Mouse (Mus musculus): Measurements from ENCODE around the gene Elk4. TPM values are rescaled to one million over a fixed set of nuclear protein-coding genes. Genes with fewer than 3 reads are reported as not detected.

Elk4 gene
- polyA plus RNA-seq (2015; fragmentation: Nextera tagmentation; extraction: Ambion mirVana), result 8.7 and 9.4 TPM in 2 replicates

GRCm38 (mm10) chr1:132007282-132007815 is at the start of gene Elk4:
TSS of gene Elk4 (plus strand) at chr1:132007607.

GRCm38 (mm10) chr1:131962606-131963084 is 44.8 kb upstream of the Elk4 start, which contains the start of gene Slc45a3:
TSS of gene Slc45a3 (plus strand) at chr1:131962967.

GRCm38 (mm10) chr1:132067261-132068255 is 60.2 kb downstream of the Elk4 start, which contains the start of gene Mfsd4a:
TSS of gene Mfsd4a (minus strand) at chr1:132068062.

Other genes starting within 250 kb of the Elk4 start
- gene Pm20d1, start 210.2 kb upstream of the Elk4 start, polyA plus RNA-seq (2015; fragmentation: Nextera tagmentation; extraction: Ambion mirVana), result 0.48 and 0.84 TPM in 2 replicates
- gene Slc41a1, start 180.1 kb upstream of the Elk4 start, polyA plus RNA-seq (2015; fragmentation: Nextera tagmentation; extraction: Ambion mirVana), result 20.5 and 21.5 TPM in 2 replicates
- 11.5 and 11.7 TPM in 2 replicates for gene Rab29, start 140.4 kb upstream of the Elk4 start, polyA plus RNA-seq (2015; fragmentation: Nextera tagmentation; extraction: Ambion mirVana)
- 50.6 and 51.6 TPM in 2 replicates for gene Nucks1, start 97.1 kb upstream of the Elk4 start, polyA plus RNA-seq (2015; fragmentation: Nextera tagmentation; extraction: Ambion mirVana)
- 0.59 and 0.76 TPM in 2 replicates for gene Slc45a3, start 44.6 kb upstream of the Elk4 start, polyA plus RNA-seq (2015; fragmentation: Nextera tagmentation; extraction: Ambion mirVana)
- 11.2 and 12.0 TPM in 2 replicates for gene Mfsd4a, start 60.5 kb downstream of the Elk4 start, polyA plus RNA-seq (2015; fragmentation: Nextera tagmentation; extraction: Ambion mirVana)
- 0.98 and 2.4 TPM in 2 replicates for gene Cdk18, start 132.1 kb downstream of the Elk4 start, polyA plus RNA-seq (2015; fragmentation: Nextera tagmentation; extraction: Ambion mirVana)
- 10.9 and 12.7 TPM in 2 replicates for gene Lemd1, start 183.8 kb downstream of the Elk4 start, polyA plus RNA-seq (2015; fragmentation: Nextera tagmentation; extraction: Ambion mirVana)
- gene AC124108.1, start 183.8 kb downstream of the Elk4 start, polyA plus RNA-seq (2015; fragmentation: Nextera tagmentation; extraction: Ambion mirVana), result 0.53 and 0.79 TPM in 2 replicates
- 0.45 and 0.57 TPM in 2 replicates for gene Gm10188, start 222.2 kb downstream of the Elk4 start, polyA plus RNA-seq (2015; fragmentation: Nextera tagmentation; extraction: Ambion mirVana)